Mouse (Mus musculus) lung, postnatal 4 days (tissue): Measurements from ENCODE around the gene Hmgxb4.

Experiments
- DNase-seq, 2 experiments: peaks; one replicate each; pipeline ENCODE4 v3.0.0; 2021

Hmgxb4 gene

DNA sequence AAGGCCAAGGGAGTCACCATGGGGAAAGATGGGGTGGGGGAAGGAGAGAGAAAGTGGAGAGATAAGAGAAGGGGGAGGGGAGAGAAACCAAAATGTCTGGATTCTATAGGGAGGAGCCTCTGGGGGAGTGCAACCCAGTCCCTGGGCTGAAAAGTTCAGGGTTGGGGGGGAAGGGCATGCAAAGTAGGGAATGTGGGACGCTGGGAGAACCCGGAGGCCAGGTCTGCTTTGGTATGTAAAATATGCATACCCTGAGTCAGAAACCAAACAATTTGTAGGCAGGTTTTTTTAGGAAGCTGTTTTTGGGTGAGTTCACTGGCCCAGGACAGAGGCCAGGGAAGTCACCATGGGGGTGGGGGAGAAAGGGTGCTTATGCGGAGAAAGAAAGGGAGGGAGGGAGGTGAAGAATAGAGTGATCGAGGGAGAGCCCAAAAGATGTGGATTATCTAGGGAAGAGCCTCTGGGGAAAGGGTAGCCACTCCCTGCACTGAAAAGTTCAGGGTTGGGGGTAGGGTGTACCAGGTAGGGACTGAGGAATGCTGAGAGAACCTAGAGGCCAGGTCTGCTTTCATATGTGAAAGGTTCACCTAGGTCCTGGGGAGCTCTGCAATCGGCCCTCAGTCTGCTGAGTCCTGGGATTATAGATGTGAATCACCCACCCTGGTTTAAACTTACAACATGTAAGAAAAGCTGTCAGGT lies 25.3 kb downstream of the Hmgxb4 start:
- DNase-seq = peak in 1 of 2 experiments; percentile 33

DNA sequence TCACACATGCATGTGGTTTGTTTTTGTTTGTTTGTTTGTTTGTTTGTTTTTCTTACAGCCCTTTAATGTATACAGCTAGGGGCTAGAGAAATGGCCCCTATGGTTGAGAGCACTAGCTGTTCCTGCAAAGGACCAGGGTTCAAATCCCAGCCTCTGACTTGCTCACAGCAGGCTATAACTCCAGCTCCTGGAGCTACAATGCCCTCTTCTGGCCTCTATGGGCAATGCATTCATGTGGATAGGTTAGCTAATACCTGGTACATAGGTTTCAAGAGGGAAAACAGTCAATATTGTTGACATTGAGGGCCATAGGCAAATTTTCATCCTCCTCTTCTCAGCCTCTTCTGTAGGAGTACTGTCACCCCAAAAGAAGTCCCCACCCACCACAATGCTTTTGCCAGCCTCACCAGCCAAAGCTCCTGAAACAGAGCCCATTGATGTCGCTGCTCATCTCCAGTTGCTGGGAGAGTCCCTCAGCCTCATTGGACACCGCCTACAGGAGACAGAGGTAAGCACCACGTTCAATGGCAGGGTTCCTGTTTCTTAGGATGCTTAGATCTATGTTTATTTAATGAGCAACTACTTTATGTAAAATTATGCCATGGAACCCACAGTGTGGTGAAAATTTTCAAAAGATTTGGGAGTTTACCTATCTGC lies 30.6 kb downstream of the Hmgxb4 start:
- no peak for DNase-seq

DNA sequence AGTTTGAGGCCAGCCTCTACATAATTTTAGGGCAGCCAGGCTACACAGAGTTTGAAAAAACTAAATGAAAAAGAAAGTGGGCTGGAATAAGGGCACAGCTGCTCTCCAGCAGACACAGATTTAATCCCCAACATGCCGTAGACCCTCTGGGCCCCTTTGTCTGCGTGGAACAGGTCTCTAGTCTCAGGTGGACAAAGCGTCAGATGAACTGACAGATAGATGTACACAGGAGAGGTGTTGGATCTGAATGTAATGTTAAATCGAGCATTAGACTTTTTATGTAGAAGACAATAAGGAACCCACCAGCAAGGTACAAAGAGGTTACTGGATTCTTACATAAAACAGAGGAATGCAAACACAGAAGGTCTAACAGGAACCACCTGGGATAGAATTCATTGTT lies 32.7 kb downstream of the Hmgxb4 start:
- no peak for DNase-seq

DNA sequence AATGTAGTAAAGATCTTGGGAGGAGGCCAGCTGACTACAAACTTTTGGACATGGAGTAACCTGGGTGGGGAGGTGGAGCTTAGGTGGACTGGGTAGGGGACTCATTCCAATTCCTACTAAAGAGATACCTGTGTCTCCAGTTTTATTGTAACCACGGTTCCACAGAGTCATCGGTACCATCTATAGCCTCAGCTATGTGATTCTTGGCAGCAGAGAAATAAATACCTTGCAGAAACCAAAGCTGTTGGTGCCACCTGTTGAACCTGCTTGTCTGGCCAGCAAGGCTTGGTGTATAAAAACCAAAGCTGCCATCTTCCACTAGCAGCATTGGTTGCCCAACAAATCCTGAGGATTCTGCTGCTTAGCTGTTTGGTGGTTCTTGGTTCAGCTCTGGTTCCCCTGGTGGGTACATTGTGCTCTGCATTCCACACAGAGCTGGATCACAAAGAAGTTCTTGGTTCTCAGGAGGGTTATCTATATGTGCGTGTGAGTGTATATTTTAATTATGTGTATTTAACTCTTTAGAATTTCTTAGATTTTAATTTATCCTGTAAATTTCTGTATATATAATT lies 37.4 kb downstream of the Hmgxb4 start:
- DNase-seq = no peak

DNA sequence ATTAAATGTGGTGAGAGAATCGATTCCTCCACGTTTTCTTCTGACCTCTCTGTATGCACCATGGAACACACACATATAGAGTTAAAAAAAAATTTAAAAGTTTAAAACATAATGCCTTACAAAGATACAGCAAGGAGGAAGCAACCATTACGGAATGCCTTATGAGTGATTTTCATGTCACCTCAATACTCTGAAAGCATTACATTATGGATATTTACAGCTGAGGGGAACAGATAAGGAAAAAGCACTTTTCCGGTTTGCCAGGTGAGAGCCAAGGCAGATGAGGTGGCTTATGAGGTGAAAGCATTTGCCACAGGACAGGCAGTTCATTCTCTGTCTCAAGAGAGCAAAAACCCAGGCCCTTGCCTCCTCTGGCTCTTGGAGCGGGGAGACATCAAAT lies 39.8 kb downstream of the Hmgxb4 start:
- no peak for DNase-seq

DNA sequence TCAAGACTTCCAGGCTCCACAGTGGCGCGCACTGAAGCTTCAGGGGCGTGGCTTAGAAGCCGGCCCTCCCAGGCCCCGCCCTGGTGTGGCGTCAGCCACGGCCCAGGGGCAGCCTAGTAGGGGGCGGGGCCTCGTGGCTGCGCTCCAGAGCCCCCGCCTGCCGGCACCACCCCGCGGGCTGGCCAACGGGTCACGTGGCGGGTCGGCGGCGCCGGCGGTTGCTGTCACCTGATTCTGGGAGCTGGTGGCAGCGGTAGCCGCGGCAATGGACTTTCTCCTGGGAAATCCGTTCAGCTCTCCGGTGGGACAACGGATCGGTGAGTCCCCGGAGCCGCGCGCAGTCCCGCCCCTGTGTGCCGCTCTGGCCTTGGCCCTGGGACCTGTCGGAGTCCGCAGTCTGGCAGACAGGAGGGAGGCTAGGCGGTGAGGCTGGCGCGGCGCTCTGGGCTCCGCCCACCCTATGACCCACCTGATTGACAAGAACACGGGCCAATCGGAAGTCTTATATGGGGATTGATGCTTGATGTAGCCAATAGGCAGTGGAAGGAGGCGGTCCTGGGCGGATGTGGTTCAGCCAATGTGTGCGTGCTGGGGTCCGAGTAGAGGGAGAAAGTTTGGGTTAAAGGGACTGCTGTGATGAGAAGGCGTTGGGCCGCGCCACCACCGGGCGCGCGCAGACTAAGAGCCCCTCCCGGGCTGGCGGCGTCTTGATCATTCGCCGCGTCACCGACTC lies 40.5 kb downstream of the Hmgxb4 start, which contains the start of gene Tom1:
Gene Tom1 (plus strand): TSS at position 195 of the 733 bp plus-strand sequence.
- peak; percentile 98 to 99 for DNase-seq

DNA sequence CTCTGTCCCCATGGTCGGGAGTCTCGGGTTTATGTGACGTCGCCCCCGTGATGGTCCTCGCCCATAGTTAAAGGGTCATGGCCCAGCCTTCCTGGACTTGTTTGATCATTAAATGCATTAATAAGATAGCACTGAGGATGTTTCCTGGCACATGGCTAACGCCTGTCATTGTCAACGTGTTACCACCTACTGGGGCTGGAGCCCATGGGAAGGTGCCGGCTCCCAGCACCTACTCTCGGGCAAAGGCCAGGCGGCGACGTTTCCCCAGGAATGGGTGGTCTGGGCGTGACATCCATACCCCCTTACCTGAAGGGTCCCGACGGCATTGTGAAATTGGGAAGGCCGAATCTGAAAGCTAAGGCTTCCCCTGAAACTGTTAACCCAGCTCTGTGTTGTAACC lies 41.1 kb downstream of the Hmgxb4 start:
- no peak for DNase-seq

DNA sequence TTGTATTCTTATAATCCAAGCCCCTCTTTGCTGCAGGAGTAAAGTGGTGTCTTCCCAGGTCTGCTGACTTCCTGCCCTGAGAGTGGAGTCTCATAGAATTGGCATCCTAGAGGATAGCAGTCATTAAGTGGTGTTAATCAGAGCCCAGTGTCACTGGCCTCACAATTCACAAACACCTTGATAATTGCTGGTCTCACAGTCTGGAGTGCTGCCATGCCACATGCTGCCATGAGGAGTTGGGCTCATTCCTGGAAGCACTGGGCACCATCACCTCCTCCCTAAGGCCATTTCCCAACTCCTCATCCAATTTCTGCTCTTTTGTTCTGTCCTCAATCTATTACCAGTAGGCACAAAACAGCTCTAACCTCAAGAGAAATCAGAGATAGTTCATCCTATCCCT lies 42.5 kb downstream of the Hmgxb4 start:
- DNase-seq = no peak

DNA sequence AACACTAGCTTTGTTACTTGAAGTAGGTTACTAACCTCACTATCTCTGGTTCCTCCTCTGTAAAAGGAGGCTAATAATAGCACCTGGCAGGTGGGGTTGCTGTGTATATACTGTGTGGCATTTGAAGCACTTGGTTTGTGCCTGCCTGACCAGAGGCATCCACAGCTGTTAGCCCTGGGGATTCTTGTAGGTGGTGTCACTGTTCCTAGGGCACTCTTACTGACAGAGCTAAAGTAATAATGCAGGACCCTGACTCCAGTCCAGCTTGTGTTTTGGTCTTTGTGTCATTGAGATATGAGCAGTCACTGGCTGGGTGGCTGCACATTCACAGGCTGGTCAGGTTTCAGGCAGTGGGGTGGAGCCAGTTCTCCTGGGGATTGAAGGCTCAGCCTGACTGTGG lies 45.3 kb downstream of the Hmgxb4 start:
- DNase-seq = no peak

DNA sequence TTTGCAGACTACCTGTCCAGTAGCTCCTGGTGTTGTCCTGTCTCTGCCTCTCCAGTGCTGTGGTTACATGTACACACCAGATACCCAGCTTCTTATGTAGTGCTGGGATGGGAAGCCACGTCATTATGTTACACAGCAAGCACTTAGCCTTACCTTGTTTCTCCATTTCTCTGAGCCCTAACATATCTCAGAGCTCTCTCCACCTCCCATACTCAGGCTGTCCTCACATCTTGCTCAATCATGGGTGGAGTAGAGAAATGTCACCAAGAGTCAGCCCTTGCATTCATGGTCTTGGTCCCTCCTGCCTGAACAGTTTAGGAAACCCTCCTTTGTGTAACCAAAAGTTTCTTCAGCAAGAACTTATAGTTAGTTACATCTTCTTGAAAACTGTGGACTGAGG lies 46.6 kb downstream of the Hmgxb4 start:
- DNase-seq = no peak

DNA sequence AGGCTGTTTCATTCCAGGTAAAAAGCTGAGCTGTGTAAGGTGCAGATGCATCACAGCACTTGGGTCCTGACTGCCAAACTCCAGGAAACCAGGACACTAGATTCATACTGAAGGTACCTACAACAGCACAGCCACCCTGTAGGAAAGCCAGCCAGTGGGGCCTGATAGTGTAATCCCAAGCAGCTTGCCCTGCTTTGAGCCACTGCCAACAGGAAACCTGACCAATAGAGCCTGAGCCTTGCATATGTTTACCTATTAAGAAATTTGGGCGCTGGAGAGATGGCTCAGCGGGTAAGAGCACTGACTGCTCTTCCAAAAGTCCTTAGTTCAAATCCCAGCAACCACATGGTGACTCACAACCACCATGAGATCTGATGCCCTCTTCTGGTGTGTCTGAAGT lies 49.0 kb downstream of the Hmgxb4 start:
- peak in 1 of 2 experiments; percentile 13 for DNase-seq

DNA sequence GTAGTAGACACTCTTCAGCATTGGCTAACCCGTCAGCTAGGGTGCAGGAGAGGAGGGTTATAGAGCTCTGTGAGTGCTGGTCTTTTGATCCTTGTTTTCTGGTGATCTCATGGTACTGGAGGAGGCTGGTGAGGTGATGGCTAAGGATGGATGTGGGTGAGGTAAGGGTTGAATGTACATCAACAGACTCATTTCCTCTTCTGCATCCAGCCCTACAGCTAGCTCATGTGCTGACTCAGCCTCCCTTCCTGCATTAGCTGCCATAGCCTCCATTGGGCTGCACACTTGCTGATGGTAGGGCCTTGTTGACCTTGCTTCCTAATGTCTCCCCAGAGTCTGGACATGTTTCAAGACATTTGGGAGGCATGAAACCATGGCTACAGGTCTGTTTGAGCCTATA lies 49.8 kb downstream of the Hmgxb4 start:
- DNase-seq = no peak

DNA sequence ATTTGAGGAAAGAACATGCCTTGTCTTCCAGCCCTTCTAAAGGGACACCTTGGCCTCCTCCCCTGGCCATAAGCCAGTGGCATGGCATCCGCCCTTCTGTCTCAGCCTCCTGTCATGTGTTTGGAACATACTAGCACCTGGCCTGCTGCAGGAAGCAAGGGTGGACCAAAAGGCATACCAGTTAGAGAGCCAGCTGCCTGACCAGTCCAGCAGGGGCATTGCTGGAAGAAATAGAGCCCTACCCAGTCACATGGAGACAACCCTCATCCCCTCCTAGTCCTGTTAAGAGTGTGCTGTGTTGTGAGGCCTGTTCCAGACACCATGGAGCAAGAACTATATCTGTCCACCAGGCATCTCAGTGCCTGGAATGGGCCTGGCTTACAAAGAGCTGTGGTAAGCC lies 53.1 kb downstream of the Hmgxb4 start:
- no peak for DNase-seq

DNA sequence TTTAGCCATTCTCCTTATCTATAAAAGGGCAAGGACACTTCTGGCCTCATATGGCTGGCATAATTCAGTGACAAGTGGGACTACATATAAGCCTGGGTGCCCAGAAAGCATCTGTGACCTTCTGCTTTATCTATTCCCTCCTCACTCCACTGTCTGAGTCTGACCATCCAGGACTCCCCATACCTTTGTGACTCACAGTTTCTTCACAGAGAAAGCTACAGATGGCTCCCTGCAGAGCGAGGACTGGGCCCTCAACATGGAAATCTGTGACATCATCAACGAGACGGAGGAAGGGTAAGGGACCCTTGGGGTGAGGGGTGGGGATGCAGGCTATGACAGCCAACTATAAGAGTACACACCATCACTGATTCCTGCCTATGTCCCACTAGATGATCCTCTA lies 54.6 kb downstream of the Hmgxb4 start:
- DNase-seq = no peak

DNA sequence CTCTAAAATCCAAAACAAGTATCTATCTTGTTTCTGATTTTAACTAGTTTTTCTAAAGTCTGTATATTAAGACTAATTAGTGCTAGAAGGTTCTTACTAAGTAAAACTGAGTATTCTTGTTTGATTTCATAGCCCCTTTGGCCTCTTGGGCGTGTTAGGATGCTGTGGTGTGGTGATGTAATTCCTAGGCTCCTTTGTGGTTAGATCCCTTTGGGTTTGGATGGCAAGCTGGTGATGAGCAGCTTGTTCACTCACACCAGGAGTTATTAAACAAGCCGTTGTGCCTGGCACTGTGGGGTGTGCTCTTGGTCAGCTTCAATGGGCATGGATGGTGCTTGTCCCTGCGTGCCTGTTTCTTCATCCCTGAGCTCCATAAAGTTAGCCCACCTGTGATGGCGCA lies 60.2 kb downstream of the Hmgxb4 start:
- DNase-seq = no peak

DNA sequence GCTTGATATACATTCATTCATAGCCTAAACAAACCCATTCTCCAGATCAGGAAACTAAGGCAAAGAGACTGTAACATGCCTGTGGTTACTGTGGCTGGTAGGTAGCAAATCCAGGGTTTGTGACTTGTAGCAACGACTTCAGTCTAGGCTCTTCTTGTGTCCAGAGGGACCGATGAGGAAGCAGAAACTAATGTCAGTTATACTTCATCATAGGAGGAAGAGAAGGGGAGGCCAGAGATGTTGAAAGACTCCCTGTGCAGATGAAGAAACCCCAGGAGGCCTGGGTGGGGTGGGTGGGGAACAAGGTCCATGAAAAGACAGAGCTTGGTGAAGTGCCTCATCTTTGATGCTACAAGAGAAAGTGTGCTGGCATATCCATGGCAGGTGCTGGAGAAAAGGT lies 62.5 kb downstream of the Hmgxb4 start:
- DNase-seq = no peak

DNA sequence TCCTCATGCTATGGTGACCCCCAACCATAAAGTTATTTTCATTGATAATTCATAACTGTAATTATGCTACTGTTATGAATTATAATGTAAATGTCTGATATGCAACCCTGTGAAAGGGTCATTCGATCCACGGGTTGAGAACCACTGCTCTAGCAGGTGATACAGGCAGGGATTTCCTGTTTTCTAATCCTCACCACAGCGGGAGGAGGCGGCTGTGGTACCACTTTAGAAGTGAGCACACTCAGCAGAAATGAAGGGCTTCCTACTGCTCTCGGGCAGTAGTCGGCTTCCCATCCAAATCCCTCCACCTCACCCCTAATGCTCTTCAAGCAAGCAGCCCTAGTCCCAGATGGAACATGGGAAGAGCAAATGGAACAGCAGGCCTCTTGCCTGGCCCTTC lies 66.9 kb downstream of the Hmgxb4 start:
- DNase-seq = no peak

DNA sequence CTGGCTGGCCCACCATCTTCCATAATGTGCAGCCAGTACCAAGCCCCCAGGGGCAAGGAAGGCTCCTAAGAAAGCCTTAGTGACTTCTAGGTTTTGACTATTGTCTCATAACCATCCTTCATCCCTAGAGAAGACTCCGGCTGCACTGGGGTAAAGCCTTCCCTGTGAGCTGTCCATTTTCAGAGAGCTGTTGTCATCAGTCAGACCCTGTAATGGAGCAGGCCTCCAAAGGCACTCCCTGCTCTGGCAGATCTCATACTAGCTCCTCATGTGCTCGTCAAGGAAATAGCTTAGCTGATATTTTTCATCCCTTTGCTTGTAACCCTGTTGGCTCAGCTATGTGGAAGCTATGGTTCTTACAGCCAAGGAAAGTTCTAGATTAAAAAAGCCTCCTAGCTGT lies 67.7 kb downstream of the Hmgxb4 start:
- no peak for DNase-seq

DNA sequence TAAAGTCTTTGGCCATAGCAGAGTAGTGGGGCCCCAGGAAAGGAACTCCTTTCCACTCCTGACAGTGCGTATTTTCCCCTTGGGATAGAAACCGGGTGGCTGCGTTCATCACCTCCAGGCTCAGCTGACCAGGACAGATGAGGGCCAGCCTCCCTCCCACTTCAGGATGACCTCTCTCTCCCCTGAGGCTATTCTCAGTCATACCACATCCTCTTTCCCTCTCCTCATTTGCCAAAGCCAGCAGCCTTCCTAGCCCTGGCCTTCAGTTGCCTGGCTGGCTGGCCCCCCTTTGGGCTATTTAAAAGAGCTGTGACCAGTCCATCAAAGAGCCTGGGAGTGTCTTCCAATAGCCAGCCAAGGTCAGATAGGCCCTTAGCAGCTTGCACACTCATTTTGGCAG lies 70.1 kb downstream of the Hmgxb4 start:
- DNase-seq = no peak

DNA sequence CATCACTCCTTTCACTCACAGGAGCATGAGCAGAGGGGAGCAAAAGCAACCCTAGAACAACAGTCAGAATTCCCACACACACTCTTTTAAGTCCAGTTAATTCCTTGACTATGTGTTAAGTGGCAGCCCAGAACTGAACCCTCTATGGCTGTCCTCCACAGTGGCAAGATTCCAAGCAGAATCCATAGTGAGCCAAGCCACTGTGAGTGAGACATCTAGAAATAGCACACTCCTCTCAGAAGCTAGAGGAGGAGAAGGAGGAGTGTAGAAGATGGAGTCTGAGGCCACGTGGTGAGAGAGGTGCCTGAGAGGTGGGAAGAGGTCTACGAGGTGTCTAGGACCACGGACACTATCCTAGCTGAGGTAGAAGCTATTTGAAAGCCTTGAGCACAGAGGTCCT lies 71.6 kb downstream of the Hmgxb4 start:
- DNase-seq = no peak

DNA sequence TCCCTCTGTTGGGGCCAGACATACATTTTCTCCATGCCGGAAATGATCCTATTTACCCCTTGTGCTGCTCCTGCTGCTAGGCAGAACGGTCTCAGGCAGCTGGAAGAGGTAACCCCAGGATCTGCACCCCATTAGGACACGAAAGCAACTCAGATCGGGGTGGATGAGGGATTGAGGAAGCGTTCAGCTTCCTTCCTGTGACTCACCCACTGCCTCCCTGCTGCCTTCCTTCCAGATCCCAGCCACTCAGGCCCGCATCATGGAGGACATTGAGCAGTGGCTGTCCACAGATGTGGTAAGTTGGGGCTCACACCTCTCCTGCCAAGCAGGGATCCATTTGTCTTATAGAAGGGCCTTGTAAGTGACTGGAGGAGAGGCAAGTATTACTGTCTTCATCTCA lies 74.1 kb downstream of the Hmgxb4 start:
- no peak for DNase-seq

DNA sequence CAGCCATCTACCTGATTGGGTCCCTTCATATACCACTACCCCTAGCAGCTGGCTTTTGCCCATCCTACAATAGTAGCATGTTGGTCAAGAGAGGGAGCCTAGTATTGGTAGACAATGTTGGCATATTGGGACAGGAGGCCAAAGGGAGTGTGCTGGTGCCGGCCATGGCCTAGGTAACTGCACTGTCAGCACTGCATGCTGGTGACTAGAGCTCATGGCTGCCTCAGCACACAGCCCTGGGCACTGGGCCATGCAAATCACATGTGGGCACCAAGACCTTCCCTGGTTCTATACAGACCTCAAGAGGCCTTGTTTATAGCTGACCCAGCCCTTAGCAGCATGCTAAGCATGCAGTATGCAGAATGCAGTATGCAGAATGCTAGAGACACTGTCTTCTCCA lies 77.1 kb downstream of the Hmgxb4 start:
- DNase-seq = no peak

DNA sequence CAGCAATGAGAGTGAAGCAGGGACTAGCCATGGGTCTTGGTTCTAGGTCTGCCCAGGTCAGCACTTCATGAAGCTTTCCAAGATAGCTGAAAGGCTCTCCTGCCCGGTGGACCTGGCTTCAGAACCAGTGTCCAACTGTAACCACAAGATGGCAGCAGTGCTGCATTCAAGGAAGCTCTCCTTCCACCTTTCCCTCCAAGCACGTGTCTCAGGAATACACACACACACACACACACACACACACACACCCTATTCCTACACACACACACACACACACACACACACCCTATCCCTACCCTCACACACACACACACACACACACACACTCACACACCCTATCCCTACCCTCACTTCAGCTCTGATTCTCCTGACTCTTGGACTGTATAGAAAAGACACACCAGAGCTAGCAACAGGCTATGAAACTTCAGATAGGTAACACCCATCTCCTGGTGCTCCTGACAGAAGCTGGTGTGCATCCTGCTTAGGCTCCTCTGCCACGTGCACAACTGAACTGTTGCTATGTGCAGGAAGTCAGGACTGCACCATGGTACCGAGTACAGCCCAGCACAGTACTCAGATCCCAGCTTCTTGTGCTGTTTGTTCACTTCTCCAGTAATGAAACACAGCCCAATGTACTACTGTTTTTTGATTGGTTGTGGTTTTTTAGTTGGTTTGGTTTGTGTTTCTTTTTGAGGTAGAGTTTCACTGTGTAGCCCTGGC lies 78.6 kb downstream of the Hmgxb4 start:
- peak; percentile 73 to 85 for DNase-seq
